Mouse (Mus musculus) liver (tissue): ENCODE results near the gene Cdc42ep5.

Source experiments
- DNase-seq: peaks from one replicate; pipeline ENCODE4 v3.0.0-alpha.2; 2020; ENCODE audit warnings: mixed read lengths

The Cdc42ep5 gene

DNA sequence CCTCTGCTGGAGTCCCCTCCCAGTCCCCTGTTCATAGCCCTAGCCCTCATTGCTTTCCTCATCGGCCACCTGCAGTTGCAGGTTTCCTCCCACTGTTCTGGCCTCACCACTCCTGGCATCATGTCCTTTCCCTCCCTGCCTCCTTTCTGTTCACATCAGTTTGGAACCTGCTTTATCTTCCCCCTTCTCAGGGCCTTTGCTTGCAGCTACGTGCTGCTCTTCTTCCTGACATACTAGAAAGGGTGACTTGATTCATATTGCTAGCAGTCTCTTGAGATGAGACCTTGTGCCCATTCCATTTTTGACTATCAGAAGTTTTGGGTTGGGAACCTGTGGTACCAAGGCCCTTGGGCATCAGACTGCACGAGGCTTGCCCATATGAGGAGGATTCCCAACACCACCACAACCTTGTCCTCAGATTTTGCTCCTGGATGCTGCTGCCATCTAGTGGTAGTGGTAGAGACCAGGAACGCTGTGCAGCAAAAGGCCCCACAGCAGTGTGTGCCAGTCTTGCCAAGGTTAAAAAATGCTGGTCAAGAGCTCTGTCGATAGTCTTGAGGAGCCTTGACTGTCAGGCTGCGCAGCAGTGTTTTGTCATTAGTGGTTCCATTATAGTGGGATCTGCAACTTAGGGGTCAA, 19.0 kb downstream of the Cdc42ep5 start:
- peak; percentile 46 for DNase-seq

DNA sequence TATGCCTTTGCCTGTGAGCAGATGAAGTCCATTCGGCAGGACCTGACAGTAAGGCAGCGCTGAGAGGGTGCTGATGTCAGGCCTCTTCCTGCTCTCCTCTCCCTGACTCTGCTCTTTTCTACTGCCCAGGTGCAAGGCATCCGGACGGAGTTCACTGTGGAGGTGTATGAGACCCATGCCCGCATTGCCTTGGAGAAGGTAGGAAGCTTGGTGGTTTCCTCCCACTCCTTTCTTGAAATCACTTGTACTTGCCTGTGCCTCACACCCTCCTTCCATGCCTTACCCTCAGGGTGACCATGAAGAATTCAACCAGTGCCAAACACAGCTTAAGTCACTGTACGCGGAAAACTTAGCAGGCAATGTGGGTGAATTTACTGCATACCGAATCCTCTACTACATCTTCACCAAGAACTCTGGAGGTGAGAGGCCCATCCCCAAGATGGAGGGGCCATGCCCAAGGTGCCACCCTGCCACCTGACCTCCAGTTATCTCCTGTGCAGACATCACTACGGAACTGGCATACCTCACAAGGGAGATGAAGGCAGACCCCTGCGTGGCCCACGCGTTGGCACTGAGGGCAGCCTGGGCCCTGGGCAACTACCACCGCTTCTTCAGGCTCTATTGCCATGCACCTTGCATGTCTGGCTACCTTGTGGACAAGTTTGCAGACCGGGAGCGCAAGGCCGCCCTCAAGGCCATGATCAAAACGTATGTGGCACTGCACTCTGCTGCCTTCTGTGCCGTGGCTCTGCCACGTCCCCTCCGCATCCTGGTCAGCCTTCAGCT, 19.7 kb downstream of the Cdc42ep5 start:
- DNase-seq: no peak

DNA sequence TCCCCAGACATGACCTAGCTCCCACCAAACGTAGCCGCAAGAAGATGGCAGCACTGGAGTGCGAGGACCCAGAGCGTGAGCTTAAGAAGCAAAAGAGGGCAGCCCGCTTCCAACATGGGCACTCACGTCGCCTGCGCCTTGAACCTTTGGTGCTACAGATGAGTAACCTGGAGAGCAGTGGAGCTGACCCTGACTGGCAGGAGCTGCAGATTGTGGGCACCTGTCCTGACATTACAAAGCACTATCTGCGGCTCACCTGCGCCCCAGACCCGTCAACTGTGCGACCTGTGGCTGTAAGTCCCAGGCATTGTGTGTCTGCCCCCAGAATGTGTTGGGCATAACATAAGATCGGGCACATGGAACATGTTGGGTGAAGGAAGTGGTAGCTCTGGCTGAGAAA, 20.6 kb downstream of the Cdc42ep5 start:
- DNase-seq: no peak

DNA sequence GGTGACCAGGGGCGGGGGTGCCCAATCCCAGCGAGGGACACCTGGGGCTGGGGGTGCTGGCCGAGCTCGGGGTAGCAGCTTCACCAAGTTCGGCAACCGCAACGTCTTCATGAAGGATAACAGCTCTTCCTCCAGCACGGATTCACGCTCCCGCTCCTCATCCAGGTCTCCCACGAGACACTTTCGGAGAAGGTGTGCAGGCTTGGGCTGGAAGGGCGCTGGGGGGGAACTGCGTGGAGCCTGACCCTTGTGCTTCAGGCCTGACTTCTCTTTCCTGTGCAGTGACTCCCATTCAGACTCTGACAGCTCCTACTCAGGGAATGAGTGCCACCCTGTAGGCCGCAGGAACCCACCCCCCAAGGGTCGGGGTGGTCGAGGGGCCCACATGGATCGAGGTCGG, 21.2 kb downstream of the Cdc42ep5 start:
- DNase-seq: no peak

DNA sequence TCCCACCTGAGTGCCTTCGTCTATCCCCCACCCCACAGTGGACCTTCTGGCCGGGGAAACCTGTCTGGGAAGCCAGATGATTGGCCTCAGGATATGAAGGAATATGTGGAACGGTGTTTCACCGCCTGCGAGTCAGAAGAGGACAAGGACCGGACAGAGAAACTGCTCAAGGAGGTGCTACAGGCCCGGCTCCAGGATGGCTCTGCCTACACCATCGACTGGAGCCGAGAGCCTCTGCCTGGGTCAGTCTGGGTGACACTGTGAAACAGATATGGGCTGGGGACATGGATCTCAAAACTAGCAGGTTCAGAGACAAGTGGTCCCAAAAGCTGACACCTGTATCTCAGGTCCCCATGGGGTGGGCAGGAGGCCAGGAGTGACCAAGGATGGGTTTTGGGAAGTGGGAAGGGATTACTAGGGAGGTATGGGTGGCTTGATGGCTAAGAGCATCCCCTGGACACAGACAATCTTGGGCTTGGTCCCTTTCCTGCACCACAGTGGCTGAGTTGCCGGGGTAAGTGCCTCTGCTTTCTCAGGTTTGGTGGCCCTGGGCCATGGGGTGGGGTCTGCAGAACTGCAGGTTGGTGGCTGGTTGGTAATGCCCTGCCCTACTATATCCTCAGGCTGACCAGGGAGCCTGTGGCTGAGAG, 21.7 kb downstream of the Cdc42ep5 start:
- DNase-seq: no peak

DNA sequence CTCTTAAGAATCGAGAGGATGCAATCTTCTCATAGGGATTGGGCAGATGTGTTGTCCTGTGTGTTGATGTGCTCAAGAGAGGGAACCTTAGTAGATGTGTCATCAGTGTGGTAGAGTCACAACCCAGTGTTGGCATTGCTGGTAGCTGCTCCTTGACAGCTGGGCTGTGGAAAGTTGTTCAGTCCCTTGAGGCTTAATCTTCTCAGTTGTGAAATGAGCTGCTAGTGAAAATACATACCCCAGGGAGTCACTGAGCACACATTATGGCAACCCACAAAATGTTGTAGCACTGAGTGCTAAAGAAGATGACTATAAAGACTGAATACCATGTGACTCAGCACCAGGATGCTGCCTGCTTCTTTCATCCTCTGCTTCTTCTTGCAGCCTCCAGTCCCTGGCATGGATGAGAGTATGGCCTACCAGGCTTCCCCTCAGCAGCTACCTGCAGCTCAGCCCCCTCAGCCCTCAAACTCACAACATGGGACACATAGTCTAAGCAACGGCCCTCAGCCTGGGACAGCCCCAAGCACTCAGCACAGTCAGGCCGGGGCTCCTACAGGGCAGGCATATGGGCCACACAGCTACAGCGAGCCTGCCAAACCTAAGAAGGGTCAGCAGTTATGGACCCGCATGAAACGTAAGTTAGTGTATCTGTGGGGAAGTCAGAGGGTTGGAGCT, 22.9 kb downstream of the Cdc42ep5 start:
- no peak for DNase-seq

DNA sequence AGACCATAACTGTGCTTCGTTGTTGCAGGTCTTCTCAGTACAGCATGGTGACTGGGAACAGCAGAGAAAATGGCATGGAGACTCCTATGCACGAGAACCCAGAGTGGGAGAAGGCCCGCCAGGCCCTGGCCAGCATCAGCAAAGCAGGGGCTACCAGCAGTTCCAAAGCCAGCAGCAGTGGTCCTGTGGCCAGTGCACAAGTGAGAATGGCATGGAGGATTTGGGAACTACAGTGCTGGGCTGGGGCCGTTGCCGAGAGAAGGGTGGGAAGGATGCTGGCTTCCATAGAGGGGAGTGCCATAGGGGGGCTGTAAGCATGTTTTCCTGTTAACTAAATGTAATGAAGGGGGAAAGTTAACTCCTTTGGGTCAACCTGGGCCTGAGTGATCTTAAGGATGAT, 25.3 kb downstream of the Cdc42ep5 start:
- DNase-seq: no peak

DNA sequence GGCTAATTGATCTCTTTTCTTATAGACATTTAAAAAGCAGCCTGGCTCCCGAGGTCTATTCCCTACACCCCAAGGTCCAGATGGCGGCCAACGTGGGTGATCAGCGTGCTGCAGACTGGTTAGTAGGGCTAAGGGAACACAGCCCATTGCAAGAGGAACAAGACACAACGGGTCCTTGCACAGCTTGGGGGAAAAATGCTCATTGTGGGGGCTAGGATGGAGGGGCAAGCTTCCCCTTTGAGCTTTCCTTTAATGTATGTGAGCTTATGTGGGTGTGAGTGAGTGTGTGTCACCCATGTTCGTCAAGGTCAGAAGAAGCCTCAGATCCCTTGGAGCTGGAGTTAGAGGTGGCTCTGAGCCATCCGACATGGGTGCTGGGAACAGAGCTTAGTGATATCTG, 26.0 kb downstream of the Cdc42ep5 start:
- DNase-seq: no peak

DNA sequence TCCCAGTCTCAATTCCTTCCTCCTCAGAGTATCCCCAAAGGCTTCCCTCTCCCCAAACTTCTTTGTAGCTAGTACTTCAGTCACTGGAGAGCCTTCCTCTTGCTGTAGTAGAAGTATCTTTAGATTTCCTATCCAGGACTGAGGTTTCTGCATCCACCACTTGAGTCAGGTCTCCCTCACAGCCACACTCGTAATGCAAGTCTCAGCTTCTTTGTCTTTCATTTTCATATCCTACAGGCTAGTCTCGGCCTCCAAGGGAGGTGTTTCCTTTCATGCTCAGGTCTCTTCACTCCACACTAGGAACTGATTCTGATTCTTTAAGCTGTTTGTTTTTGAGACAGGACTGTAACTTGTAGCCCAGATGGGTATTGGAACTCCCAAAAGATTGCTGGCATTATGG, 26.5 kb downstream of the Cdc42ep5 start:
- DNase-seq: no peak

DNA sequence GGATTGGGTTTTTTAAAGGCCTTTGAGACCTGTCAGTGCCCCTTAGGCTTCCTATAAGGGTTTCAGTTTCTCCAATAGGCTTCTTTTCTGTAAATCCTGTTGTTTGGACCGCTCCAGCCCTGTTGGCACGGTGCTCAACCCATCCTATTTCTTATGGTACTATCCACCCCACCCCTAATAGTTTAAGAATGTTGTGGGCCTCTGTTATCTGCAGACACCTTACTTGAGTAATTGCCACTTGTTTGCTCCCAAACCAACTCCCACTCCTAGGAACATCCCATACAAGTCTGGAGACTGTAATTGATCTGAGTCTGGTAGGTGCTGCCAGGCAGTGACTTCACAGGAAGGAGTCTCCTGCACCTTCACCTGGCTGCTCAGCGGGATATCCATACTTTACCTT, 26.9 kb downstream of the Cdc42ep5 start:
- DNase-seq: no peak

DNA sequence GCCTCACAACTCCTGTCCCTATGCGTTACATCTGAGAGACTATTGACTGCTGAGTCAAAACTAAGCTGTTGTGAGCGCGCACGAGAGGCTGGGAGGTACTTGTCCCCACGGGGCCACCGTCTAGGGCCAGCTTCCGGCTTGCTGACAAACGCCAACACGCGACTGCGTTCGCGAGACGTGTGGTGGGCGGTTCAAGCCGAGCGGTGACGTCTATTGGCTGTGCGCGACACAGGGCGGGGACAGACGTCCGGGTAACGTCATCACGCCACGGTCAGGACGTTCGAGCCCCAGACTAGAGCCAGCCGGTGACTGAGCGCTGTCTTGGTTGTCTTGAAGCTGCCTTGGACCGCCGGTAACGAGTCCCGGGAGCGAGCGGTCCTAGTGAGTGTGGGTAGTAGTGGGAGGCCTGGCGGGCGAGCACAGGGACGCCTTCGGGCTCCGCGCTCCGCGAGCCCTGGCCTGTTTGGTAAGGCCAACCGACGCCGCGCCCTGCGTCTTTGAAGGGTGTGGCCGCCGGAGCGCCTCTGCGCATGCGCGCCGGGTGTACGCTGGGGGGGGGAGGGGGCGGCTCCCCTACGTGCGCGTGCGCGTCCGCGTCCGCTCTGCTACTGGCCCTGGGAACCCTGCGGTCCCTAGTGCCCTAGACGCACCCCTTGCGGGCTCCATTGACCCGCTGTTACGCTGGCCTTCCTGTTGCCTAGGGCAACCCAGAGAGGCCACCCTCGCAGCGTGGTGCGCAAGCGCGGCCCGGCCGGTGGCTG, 27.7 kb downstream of the Cdc42ep5 start, which contains the start of gene Leng8:
Gene Leng8 (plus strand): TSS at position 269 of the 761 bp plus-strand sequence.
- peak; percentile 99 for DNase-seq

DNA sequence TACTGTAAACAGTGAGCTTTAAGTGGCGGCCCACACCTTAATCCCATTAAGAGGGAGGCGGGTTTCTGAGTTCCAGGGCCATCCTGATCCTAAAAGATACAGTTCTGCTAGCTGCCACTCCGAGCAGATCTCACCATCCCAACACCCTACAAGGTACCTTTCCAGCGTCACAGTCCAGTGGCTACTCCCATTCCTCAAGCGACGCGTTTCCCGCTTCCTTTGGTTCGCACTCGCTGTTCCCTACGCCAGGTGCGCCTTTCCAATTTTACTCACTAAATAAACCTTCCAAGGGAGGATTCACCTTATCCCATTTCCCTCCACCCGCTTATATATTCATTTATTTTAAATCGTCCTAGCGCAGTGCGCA, 28.3 kb downstream of the Cdc42ep5 start:
- no peak for DNase-seq

DNA sequence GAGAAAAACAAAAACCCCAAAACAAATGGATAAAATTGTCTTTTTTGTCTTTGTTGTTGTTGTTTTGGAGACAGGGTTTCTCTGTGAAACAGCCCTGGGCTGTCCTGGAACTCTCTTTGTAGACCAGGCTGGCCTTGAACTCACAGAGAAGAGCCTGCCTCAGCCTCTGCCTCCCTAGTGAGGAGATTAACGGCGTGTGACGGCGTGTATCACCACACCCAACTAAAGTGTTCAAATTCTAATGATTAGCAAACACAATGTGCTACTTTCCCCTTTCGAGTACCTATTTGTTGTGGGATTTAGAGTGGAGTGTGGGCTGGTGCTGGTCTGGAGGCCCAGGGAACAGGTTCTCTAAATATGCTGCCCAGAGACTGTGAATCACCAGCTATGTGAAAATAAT, 29.7 kb downstream of the Cdc42ep5 start:
- no peak for DNase-seq

DNA sequence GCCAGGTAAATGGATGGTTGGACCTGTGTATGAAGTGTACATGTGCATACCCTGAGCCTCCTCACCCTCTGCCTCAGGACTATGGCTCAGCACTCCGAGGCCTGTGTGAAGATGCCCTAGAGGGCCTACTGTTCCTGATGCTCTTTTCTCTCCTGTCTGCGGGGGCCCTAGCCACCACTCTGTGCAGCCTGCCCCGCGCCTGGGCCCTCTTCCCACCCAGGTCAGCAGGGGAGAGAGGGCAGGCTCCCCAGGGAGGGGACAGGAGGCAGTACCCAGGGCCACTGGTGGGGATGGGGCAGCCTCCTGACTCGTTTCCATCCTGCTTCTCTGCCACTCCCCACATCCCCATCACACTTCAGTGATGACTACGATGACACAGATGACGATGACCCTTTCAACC, 31.7 kb downstream of the Cdc42ep5 start:
- no peak for DNase-seq

DNA sequence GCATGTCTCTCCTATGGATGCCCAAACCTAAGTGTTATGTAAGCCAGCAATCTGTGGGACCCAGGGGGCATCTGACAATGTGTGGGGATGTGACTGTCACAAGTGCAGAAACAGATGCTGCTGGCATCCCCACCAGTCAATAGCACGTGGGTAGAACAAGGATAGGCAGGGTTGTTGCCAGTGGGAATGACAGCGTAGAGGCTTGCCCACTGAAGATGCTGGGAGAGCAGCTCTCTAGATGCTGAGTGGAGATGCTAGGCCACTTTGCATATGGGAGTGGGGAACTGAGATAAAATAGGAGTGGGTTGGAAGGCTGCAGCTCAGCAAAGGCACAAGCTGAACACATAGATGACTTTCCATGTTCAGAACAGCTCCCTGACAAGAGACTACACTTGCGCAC, 32.1 kb downstream of the Cdc42ep5 start:
- no peak for DNase-seq

DNA sequence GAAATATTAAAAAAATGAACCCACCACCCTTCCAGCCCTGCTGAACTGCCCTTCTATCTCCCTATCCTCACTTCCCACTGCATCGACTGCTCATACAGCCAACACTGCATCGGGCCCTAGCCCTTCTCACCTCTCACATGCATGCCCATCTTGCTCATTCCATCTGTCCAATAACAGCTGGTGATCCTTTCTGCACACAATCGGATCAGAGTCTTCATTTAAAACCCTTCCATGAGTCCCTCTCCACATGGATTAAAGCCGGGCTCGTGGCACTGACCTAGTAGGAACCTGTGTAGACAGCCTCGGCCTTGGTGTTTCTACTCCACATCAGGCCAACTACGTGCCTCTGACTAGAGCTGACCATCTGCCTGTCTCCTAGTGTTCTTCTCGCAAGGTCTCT, 32.7 kb downstream of the Cdc42ep5 start:
- DNase-seq: no peak

DNA sequence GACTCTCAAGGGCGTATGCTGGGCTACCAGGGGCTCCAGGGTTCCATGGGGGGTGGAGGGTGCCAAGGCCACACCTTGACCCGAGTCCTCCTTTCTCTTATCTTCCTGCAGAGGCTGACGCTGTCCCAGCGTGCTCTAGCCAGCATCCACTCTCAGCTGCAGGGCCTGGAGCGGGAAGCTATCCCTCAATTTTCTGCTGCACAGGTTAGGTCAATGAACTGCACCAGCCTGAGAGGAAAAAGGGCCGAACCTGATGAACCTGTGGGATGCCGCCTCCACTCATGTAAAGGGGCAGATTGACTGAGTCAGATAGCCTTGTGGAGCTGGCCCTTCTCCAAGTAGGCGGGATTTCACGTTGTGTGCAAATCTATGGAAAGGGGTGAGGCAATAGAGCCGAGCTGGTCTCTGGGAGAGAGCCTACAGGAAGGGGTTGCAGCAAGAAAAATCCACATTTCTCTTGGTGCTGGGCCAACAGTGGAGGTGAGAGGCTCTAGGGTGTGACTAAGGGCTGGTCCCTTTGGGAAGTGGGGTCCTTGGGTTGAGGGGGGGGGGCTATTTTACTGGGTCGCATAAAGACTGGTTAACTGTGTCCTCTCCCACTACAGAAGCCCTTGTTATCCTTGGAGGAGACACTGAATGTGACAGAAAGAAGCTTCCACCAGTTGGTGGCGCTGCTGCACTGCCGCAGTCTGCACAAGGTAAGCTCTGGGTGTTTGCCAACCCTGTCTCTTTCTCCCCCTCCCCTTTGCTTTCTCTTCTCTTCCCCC, 33.8 kb downstream of the Cdc42ep5 start:
- DNase-seq: peak; percentile 85

DNA sequence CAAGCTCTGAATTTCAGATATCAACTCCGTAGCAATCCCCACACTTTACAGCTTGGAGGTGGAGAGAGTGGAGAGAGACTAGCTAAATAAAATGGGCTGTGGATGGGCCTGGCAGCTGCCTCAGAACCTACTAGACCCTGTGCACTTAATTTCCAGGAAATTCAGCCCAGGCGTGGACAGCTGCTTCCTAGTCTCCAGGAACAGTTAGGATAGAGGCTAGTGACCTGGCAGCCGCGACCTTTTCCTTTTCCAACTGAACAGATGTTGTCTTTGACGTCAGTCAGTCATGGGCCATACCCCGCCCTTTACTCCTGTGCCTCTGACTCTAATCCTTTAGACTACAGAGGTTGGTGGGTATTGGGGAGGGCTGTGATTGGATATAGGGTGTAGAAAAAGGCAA, 35.8 kb downstream of the Cdc42ep5 start:
- no peak for DNase-seq

DNA sequence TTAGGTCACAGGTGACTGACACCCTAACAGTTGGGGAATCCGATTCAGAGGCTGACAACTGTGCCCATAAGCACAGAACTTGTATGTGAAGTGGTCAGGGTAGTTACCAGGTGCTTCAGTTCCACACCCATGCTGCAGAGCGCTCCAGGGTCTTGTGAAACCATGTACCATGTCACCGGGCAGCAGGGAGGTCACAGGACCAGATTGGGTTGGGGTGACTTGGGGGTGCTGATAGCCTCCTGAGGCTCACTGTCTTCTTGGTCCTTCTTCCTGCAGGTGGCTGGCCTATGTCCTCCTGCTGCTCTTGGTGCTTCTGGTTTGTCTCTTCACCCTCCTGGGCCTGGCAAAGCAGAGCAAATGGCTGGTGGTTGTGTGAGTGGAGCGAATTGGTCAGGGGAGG, 36.8 kb downstream of the Cdc42ep5 start:
- no peak for DNase-seq

DNA sequence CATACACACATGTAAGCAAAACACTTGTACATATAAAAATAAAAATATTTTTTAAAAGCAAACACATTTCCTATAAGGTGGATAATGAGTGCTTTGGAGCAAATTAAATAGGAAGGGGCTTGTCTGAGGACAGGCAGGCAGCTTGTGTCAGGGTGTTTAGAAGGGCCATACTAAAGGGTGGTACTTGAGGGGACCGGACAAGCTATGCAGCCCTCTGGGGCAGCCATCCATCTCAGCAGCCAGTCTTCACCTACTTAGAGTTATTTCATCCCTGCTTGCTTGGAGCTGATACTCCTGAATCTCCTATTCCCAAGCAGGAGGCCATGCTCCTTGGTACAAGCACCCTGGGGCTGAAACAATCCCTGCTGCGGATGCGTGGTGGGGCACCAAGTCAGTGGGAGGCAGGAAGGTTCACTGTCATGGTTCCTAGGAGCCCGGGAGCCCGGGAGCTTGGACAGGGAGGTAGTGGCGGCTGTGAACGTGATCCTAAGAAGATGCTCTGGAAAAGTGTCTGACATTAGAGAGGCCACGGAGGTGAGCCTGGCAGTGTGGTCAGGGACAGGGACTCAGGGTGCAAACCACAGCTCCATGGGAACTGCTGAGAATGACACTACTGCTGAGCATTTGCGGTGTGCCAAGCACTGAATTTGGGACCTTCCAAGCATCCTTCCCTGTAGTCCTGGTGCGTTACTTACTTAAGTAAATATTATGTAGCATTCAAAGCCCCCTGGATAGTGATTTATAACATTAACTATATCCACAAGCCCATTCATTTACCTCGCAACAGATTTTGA, 37.5 kb downstream of the Cdc42ep5 start:
- DNase-seq: no peak

DNA sequence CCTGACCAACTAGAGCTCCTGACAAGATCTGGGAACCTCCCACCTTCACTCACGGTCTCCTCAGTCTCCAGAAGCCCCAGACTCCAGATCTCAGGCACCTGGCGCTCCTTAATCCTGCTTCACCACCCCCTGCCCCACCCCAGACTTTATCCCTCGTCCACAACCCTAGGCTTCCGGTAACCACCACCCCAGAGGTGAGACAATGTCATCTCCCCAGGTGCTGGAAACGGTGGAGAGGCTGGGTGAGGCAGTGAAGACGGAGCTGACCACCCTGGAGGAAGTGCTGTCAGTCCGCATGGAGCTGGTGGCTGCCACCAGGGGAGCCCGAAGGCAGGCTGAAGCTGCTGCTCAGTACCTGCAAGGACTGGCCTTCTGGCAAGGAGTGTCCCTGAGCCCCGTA, 39.4 kb downstream of the Cdc42ep5 start:
- no peak for DNase-seq
